Mouse (Mus musculus) embryonic facial prominence, embryonic 12.5 days (tissue): ENCODE data around the gene Pip4k2c. TPM values are rescaled to one million over a fixed set of nuclear protein-coding genes. Genes with fewer than 3 reads are reported as not detected.
"Not testable (repeated sequence)": the region's sequence is repeated elsewhere in the genome, so short reads cannot be mapped to it uniquely, and the experiment has no call there.

Experiments used
- ATAC-seq: fragments of 200-750 bp; cut with Nextera tagmentation; 2 replicates; pipeline ENCODE4 v1.8.0; 2017; ENCODE audit not compliant: insufficient number of reproducible peaks, insufficient read depth, low FRiP score, low TSS enrichment
- H3K27ac ChIP-seq: fragments of 300-500 bp; sonication (generic); 2 replicates; pipeline ENCODE4 v1.5.1; 2016; ENCODE audit warnings: mild to moderate bottlenecking
- H3K27me3 ChIP-seq: fragments of 300-500 bp; sonication (generic); 2 replicates; pipeline ENCODE4 v1.6.1; 2016; ENCODE audit warnings: mild to moderate bottlenecking, moderate library complexity
- H3K36me3 ChIP-seq: fragments of 300-500 bp; sonication (generic); 2 replicates; pipeline ENCODE4 v1.6.1; 2016; ENCODE audit warnings: mild to moderate bottlenecking
- H3K4me1 ChIP-seq: fragments of 300-500 bp; sonication (generic); 2 replicates; pipeline ENCODE4 v1.6.1; 2016
- H3K4me2 ChIP-seq: fragments of 300-500 bp; sonication (generic); replicated peaks from 2 replicates; pipeline ENCODE4 v1.6.1; 2016; ENCODE audit warnings: mild to moderate bottlenecking, moderate library complexity
- H3K4me3 ChIP-seq: fragments of 300-500 bp; sonication (generic); 2 replicates; pipeline ENCODE4 v1.5.1; 2016; ENCODE audit warnings: mild to moderate bottlenecking
- H3K9ac ChIP-seq: fragments of 300-500 bp; sonication (generic); 2 replicates; pipeline ENCODE4 v1.6.1; 2016; ENCODE audit warnings: mild to moderate bottlenecking, moderate library complexity
- H3K9me3 ChIP-seq: fragments of 300-500 bp; sonication (generic); 2 replicates; pipeline ENCODE4 v1.6.1; 2016; ENCODE audit warnings: mild to moderate bottlenecking, moderate library complexity
- WGBS: fragments of 180-500 bp; shearing (Covaris S2); methylation state at CpG from one replicate; pipeline ENCODE4 v1.1.7; 2016; 5-methylcytosine and 5-hydroxymethylcytosine counted together
- polyA plus RNA-seq: library from polyadenylated mRNA; unstranded; fragments of >200 nt; fragmentation: Nextera tagmentation; extraction: Ambion mirVana; gene quantifications from 2 replicates; pipeline ENCODE4 v1.2.1, GENCODE M21; 2016

Pip4k2c gene
- polyA plus RNA-seq, 1 experiment from 2014 or later = 30.5 TPM

DNA sequence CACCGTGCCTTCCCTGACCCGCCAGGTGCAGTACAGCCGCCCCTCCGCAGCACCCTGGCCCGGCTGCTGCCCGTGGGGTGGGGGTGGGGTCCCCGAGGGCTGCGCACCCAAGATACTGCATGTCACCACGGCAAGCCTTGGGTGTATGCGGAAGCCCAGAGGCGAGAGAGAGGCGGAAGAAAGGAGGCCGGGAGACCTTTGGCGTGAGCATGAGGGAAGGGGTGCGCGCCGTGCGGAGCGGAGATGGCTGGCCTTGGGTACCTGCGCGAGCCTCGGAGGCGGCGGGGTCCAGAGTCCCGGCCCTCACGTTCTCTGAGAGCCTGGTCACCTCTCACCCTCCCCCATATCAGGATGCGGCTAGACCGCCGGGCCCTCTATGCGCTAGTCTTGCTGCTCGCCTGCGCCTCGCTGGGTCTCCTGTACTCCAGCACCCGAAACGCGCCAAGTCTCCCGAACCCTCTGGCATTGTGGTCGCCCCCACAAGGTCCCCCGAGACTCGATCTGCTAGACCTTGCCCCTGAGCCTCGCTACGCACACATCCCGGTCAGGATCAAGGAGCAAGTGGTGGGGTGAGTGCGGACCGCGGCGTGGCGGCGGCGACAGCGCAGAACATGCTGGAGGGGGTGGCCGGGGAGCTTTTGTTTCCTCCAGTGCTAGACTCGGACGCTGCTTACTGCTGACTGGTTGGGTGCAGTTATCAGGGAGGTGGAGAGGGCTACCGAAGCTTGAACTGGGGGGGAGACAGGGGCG is 45.6 kb downstream of the Pip4k2c start:
- H3K4me3 ChIP-seq = peak overlapping the region; percentile 64
- no peak overlapping the region for H3K27ac ChIP-seq
- peaks cover 64% of the 10 kb centered on the region for H3K27me3 ChIP-seq
- H3K4me2 ChIP-seq = peak overlapping the region; percentile 99
- H3K9me3 ChIP-seq = no peaks in the 10 kb centered on the region
- H3K9ac ChIP-seq = peak overlapping the region; percentile 47
- ATAC-seq = 0 out of 2 replicates have a peak, but pooled peaks have one; percentile 18
- under 1% methylated on average over 56 of the region's 56 CpGs for WGBS
- no peaks in the 10 kb centered on the region for H3K36me3 ChIP-seq
- peaks cover 14% of the 10 kb centered on the region for H3K4me1 ChIP-seq

DNA sequence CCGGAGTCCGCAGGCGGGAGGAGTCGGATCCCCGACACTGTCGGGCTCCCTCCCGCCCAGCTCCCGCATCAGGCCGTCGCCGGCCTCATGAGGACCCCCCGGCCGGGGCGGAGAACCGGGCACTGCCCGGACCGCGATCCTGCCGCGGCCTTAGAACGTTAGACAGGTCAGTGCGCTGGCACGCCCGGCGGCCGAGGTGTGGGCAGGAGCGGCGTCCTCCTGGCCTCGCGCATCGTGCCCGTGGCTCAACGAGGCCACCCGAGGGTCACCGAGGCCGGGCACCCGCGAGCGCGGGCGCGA is 46.1 kb downstream of the Pip4k2c start:
- Histone ChIP-seq H3K4me2 (peak overlapping the region; percentile 99), H3K27me3 (peaks cover 59% of the 10 kb centered on the region), H3K9ac (peak overlapping the region; percentile 47), H3K36me3 (no peaks in the 10 kb centered on the region), H3K9me3 (no peaks in the 10 kb centered on the region), H3K4me1 (peaks cover 11% of the 10 kb centered on the region), H3K4me3 (peak overlapping the region; percentile 64), H3K27ac (no peak overlapping the region)
- under 1% methylated on average over 31 of the region's 42 CpGs for WGBS
- ATAC-seq = peak; percentile 25; the same call in 1 of the 2 replicates

DNA sequence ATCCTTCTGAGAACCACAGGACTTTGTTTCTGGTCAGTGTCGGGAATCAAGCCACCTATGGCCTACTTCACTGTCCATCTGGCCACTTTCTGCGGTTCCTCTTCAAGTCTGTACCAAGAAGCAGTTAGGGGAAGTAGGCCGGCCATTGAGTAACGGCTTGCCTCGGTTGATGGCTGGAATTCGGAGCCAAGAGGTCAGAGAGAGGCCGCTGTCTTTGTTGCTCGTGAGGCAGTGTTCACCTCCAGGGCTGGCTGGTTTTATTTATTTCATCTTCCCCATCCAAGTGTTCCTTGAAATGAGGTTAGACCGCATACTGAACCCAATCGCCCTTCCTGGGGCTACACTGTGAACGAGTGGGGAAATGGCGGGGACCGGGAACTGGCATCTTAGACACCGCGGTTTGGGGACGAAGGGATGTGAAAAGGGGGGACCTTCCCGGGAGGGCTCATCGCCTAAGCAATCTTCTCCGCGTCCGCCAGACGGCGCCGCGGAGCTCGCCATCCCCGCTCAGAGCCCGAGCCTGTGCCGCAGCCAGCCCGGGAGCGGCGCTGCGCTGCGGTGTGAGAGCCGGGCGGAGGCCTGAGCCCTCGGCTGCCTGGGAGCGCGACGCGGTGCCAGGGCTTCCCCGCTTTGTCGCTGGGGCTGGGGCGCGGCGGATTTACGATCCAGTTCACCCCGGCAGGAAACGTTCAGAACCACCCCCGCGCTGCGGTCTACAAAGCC is 46.6 kb downstream of the Pip4k2c start, which contains the start of gene B4galnt1:
Gene B4galnt1 (plus strand): TSS at position 595 of the 723 bp plus-strand sequence.
- Histone ChIP-seq H3K27me3 (peaks cover 54% of the 10 kb centered on the region), H3K27ac (no peak within 1 kb of the TSS)
- 2% methylated on average over 46 of the region's 52 CpGs for WGBS

DNA sequence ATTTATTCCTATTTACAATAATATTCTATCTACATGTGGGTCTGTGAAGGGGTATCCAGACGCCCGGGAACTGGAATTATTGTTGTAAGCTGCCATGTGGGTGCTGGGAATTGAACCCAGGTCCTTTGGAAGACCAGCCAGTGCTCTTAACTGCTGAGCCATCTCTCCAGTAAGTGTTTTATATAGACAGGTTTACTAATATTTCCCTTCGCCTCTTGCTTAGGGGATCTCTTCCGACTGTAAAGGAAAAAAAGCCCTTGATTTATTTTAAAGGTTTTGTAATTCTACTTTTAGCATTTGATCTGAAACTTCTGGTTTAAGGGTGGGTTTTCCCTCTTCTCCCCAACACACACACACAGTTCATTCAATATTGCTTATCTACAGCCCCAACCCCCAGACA is 47.2 kb downstream of the Pip4k2c start:
- Histone ChIP-seq H3K4me3 (no peak overlapping the region), H3K9ac (no peak overlapping the region), H3K27me3 (peaks cover 48% of the 10 kb centered on the region), H3K4me1 (peaks cover 4% of the 10 kb centered on the region; the same call in 1 of the 2 replicates), H3K36me3 (no peaks in the 10 kb centered on the region), H3K4me2 (no peak overlapping the region), H3K9me3 (no peaks in the 10 kb centered on the region), H3K27ac (no peak overlapping the region)
- no peak for ATAC-seq
- WGBS = 95% methylated on average over 4 of the region's 4 CpGs

More for the DNA sequence above, 46.6 kb downstream of the Pip4k2c start, which contains the start of gene B4galnt1:
- ATAC-seq = peak; percentile 81
- Histone ChIP-seq H3K9ac (peak within 1 kb of the TSS; percentile 47), H3K4me1 (peaks cover 6% of the 10 kb centered on the region), H3K4me3 (peak within 1 kb of the TSS; percentile 64), H3K36me3 (no peaks in the 10 kb centered on the region), H3K9me3 (no peaks in the 10 kb centered on the region), H3K4me2 (peak within 1 kb of the TSS; percentile 99)

DNA sequence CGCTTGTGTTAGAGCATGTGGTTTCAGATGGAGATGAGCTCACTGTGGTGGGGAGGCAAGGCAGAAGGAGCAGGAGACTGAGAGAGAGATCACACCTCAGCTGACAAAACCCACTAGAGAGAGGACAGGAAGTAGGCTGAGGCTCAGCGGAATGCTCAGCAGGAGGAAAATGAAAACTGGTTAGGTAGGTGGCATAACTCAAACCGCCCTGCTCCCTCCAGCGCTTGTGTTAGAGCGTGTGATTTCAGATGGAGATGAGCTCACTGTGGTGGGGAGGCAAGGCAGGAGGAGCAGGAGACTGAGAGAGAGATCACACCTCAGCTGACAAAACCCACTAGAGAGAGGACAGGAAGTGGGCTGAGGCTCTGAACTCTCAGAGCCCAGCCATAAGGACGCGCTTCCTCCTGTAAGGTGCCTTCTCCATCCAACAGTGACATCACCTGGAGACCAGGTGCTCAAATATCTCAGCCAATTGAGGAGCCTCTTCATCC is 48.6 kb downstream of the Pip4k2c start:
- H3K9me3 ChIP-seq, H3K9ac ChIP-seq, ATAC-seq, H3K36me3 ChIP-seq, H3K4me3 ChIP-seq, H3K4me1 ChIP-seq, H3K27ac ChIP-seq, H3K4me2 ChIP-seq: not testable (repeated sequence)
- 49% methylated on average over 7 of the region's 7 CpGs for WGBS
- peaks cover 35% of the 10 kb centered on the region for H3K27me3 ChIP-seq

DNA sequence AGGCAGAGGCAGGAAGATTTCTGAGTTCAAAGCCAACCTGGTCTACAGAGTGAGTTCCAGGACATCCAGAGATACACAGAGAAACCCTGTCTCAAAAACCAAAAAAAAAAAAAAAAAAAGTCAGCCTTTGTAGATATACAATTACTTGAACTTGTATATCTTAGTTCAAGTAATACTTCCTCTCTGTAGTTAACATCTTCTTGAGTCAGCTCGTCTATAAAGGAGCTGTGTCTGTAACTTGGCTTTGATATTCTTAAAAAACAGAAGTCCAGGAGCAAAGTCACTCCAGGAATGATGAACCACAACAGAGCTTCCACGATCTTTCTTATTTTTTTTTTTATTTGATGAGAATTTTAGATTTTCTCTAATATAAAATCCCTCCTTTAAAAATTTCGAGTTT is 50.7 kb downstream of the Pip4k2c start:
- Histone ChIP-seq H3K27ac (no peak overlapping the region), H3K4me3 (no peak overlapping the region), H3K4me1 (peaks cover 4% of the 10 kb centered on the region; the same call in 1 of the 2 replicates), H3K36me3 (no peaks in the 10 kb centered on the region), H3K9ac (no peak overlapping the region), H3K4me2 (no peak overlapping the region), H3K27me3 (peaks cover 15% of the 10 kb centered on the region), H3K9me3 (no peaks in the 10 kb centered on the region)
- WGBS = 80% methylated on average over 3 of the region's 3 CpGs
- ATAC-seq = no peak

DNA sequence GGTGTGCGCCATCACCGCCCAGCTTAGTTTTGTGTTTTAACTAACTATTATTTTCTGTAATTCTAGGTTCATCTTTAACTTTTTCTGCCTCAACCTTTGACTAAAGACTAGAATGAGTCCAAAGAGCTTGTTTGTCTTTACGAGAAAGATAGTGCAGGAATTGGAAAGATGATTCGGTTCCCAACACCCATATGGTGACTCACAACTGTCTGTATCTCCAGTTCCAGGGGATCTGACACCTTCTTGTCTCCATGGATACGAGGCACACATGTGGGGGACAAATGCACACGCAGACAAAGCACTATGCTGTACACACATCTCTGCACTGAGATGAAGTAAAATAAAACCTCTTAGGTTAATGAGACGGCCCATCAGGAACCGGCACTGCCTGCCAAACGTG is 51.3 kb downstream of the Pip4k2c start:
- ATAC-seq = no peak
- no peak overlapping the region for H3K27ac ChIP-seq
- H3K4me2 ChIP-seq = no peak overlapping the region
- no peak overlapping the region for H3K9ac ChIP-seq
- H3K9me3 ChIP-seq = no peaks in the 10 kb centered on the region
- no peaks in the 10 kb centered on the region for H3K36me3 ChIP-seq
- H3K4me1 ChIP-seq = no peaks in the 10 kb centered on the region
- H3K27me3 ChIP-seq = peaks cover 8% of the 10 kb centered on the region
- WGBS = 84% methylated on average over 9 of the region's 9 CpGs
- no peak overlapping the region for H3K4me3 ChIP-seq

DNA sequence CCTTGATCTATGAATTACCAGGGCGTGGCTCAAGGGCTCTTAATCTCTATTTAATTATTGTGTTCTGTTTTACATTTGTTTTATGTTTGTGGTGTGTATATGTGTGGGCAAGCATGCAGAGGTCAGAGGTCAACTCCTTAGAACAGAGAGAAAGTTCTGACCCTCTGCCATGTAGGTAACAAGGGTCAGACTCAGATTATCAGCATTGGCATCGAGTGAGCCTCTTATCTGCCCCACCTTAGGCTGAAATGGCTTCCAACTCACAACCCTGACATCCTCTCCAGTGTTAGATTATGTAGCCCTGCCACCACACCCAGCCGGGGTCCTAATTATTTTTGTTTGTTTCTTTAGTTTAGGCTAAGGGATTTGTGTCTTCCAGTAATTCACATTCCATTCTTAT is 52.9 kb downstream of the Pip4k2c start:
- no peak for ATAC-seq
- Histone ChIP-seq H3K9me3 (no peaks in the 10 kb centered on the region), H3K36me3 (no peaks in the 10 kb centered on the region), H3K4me2 (no peak overlapping the region), H3K27ac (no peak overlapping the region), H3K27me3 (peaks cover 2% of the 10 kb centered on the region; the same call in 1 of the 2 replicates), H3K4me3 (no peak overlapping the region), H3K4me1 (no peaks in the 10 kb centered on the region), H3K9ac (no peak overlapping the region)
- 70% methylated on average over 3 of the region's 3 CpGs for WGBS

DNA sequence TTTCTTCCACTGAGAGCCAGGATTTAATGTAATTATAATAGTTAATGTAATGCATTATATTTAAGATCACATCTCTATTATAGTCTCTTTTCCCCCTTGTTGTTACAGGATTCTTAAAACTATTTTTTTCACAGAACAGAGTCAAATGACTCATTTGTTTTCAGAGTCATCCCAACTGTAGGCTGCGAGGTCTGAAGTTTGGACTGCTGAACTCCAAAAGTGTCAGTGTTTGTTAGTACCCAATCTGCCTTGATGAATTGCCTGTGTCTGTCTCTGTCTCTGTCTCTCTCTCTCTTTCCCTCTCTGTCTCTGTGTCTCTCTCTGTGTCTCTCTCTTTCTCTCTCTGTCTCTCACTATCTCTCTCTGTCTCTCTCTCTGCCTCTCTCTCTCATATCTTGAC is 54.9 kb downstream of the Pip4k2c start:
- no peak overlapping the region for H3K27ac ChIP-seq
- H3K4me2 ChIP-seq = no peak overlapping the region
- ATAC-seq = no peak
- WGBS = 91% methylated on average over 1 of the region's 1 CpGs
- H3K27me3 ChIP-seq = no peaks in the 10 kb centered on the region
- no peak overlapping the region for H3K9ac ChIP-seq
- no peak overlapping the region for H3K4me3 ChIP-seq
- H3K9me3 ChIP-seq = no peaks in the 10 kb centered on the region
- no peaks in the 10 kb centered on the region for H3K4me1 ChIP-seq
- no peaks in the 10 kb centered on the region for H3K36me3 ChIP-seq

DNA sequence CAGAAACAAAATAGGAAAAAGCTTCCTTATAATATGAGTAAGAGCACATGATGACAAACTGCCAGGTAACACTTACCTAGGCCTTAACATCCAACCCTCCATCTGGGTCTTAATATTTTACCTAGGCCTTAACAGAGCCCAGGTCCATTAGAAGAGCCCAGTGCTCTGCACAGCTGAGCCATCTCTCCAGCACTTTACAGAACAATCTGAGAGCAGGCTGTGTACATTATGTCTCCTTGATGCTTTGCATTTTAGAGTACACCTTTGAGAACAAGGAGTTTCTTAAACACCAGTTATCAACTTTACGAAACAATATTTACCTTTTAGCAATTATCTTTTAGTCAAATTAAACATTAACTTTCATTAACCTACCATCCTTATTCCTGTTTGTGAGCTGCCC is 55.3 kb downstream of the Pip4k2c start:
- ATAC-seq = no peak
- Histone ChIP-seq H3K27ac (no peak overlapping the region), H3K27me3 (no peaks in the 10 kb centered on the region), H3K4me1 (no peaks in the 10 kb centered on the region), H3K4me2 (no peak overlapping the region), H3K36me3 (no peaks in the 10 kb centered on the region), H3K9me3 (no peaks in the 10 kb centered on the region), H3K4me3 (no peak overlapping the region), H3K9ac (no peak overlapping the region)
- WGBS = 84% methylated on average over 1 of the region's 1 CpGs

DNA sequence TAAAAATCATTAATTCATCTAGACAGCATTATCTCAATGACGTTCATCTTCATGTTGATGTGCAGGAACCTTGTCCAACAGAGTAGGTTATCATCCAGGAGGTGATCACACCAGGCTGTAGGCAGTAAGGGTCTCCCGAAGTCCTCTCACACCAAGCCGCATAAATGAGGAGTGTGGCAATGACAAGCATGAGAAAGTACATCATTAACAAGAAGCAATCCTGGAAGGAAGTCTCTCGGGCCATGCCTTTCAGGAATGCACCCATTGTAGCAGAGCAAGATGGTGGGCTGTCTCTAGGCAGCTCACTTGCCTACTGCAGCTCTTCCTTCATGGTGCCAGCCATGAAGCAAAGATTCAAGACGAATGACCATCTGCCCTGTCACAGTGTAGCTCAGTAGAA is 56.7 kb downstream of the Pip4k2c start:
- H3K4me2 ChIP-seq = no peak overlapping the region
- no peak for ATAC-seq
- no peak overlapping the region for H3K9ac ChIP-seq
- no peak overlapping the region for H3K27ac ChIP-seq
- no peaks in the 10 kb centered on the region for H3K4me1 ChIP-seq
- no peaks in the 10 kb centered on the region for H3K9me3 ChIP-seq
- 88% methylated on average over 5 of the region's 5 CpGs for WGBS
- H3K27me3 ChIP-seq = no peaks in the 10 kb centered on the region
- no peak overlapping the region for H3K4me3 ChIP-seq
- no peaks in the 10 kb centered on the region for H3K36me3 ChIP-seq

DNA sequence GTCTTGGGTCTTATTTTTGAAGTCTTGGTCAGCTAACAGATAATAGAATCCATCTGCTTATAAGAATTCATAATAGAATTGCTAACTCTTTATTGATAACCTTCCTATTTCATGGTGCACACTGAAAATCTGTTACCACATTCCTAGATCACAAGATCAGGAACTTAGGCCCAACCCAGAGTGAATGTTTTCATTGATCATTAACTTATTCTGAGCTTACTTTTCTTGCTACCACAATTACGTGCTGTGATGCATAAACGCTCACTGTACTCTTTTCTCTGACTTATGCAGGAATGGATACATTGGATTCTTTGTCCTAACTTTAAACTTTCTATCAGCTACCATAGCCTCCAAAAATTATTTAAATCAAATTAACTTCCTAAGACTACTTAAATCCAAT is 57.1 kb downstream of the Pip4k2c start:
- Histone ChIP-seq H3K9ac (no peak overlapping the region), H3K4me3 (no peak overlapping the region), H3K4me2 (no peak overlapping the region), H3K27ac (no peak overlapping the region), H3K9me3 (no peaks in the 10 kb centered on the region), H3K27me3 (no peaks in the 10 kb centered on the region), H3K36me3 (no peaks in the 10 kb centered on the region), H3K4me1 (no peaks in the 10 kb centered on the region)
- 91% methylated on average over 2 of the region's 2 CpGs for WGBS
- no peak for ATAC-seq
